Mouse (Mus musculus) adrenal gland, postnatal 10 days (tissue): Measurements from ENCODE around the gene Plekha7. TPM values are rescaled to one million over a fixed set of nuclear protein-coding genes. Genes with fewer than 3 reads are reported as not detected.
"Not testable (repeated sequence)": the region's sequence is repeated elsewhere in the genome, so short reads cannot be mapped to it uniquely, and the experiment has no call there.

ENCODE experiments used
- DNase-seq: peaks from one replicate; pipeline ENCODE4 v3.0.0; 2021; ENCODE audit warnings: mixed read lengths
- total RNA-seq, 2 experiments: library from RNA; stranded (reverse); gene quantifications; 2 replicates each; pipeline ENCODE4 v1.2.3; 2021

The Plekha7 gene
- total RNA-seq, 2 experiments from 2014 or later = 7.9 to 10.9 TPM

DNA sequence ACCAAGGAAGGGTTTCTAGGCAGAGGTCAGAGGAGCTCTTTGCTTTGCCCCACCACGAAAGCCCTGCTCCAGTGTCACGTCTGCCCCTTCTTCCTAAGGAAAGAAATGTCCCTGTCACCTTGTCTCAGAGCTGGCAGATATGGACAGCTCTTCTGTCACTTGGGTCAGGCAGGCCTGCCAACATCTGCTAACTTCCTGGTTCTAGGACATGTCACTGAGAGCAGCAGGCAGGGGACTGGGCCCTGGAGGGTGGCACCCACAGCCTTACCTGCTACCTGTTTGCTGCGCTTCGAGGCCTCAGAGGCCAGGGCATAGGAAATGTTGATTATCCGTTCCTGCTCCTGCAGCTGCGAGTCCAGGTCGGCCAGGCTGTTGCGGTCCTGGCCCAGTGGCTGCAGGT is 179.9 kb downstream of the Plekha7 start:
- no peak for DNase-seq

DNA sequence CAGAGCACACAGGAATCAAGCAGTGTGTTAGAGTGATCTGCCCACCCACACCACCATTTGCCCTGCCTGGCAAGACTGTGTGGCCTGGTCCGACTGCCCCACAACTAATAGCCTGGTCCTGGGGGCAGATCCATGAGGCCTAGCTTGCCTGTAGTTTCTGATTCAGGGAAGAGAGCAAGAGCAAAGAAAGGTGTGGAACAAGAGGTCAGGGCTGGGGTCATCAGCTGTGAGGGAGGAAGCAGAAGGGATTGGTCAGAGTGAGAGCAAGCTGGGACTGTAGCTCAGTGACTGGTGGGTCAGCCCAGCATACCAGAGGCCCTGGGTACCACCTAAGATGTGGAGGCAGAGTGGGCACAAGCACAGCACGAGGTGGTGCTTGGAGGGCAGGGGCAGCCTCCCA is 181.1 kb downstream of the Plekha7 start:
- DNase-seq = no peak

DNA sequence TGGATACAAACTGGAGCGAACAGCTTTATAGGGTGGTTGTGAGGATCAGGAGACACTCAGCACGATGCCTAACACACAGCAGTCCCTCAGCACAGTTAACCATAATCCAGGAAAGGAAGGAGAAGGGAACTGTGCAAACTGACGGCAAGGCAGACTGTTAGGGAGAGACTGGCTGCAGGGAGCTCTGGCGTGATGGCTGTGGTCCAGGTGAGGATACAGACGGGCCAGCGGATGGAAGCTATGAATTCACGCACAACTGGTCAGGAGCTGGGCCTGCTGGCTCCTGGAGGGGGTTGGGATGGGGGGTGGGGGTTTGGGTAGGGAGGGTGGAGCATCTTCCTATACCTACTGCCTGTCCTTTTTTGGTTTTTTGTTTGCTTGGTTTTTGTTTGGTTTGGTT is 182.5 kb downstream of the Plekha7 start:
- no peak for DNase-seq

DNA sequence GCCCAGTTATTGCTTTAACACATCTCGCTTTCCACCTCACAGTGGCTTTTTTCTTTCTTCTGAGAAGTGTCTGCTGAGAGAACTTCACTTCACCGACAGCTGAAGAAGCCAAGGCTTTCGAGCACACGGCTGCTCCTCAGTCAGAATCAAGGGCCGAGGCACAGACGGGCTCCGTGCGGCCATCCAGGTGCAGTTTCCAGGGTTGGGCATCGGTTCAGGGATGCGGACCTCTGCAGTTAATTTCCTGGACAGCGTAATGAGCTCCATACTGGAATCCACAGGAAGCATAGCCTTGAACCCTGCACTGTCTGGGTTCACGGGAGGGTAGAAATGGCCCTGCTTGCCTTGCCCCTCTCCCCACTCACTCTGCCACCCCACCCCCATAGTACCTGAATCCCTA is 184.1 kb downstream of the Plekha7 start:
- no peak for DNase-seq

DNA sequence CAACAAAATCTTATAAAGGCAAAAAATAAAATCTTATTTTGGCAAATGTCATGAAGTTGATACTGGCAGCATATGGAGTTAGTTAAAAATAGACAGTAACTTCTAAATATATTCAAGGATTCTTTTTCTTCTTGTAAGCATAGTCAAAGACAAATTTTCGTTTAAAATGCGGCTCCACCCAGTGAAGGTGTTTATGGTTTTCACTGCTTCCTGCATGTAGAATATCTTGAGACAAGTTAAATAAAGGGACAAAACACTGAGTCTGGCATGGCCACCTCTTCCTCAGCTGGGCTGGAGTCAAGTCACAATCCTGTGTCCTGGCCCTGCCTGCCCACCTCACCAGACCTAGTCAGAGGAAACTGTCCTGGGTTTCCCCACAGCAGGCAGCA is 184.6 kb downstream of the Plekha7 start:
- no peak for DNase-seq

DNA sequence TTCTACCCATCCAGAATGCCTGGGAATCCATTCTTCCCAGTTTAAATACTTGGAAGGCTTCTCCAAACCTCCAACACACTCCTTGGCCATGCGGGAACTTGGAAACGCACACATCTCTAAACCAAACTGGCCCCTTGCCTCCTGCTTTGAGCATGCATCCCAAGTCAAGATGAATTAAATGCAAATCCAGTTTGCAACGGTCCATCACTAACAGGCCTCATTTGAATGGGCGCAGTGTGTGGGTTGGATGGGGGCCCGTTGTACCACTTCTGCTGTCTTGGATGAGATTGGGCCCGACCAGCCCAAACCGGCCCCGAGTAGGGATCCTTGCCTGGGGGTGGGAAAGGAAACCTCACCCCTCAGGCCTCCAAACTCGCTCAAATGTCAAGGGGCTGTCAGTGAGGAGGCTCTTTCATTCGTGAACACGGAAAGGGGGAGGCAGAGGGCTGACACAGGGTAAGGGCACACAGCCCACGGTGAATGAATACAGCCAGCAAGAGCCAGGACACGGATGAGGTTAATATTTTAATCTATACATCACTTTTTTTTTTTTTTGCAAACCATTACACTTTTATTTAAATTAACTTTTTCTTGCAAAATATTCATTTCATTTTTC is 185.1 kb downstream of the Plekha7 start:
- DNase-seq = no peak

DNA sequence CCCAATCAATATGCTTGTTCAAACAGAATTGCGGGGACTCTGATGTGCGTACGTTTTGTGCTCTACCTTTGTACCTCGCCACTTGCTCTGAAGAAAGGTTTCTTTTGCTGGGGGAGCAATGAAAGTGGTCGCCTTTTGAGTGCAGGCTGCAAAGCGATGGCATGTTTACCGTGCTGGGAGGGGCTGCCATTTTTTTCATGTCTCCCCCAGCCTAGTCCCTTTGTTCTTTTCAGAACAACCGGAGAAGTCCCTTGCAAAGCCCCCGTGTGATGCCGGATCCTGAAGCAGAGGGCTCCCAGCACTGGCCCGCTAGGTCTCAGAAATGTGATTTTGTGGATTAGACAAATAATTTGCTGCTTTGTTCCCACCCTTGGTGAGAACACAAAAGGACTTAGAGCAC is 187.0 kb downstream of the Plekha7 start:
- no peak for DNase-seq

DNA sequence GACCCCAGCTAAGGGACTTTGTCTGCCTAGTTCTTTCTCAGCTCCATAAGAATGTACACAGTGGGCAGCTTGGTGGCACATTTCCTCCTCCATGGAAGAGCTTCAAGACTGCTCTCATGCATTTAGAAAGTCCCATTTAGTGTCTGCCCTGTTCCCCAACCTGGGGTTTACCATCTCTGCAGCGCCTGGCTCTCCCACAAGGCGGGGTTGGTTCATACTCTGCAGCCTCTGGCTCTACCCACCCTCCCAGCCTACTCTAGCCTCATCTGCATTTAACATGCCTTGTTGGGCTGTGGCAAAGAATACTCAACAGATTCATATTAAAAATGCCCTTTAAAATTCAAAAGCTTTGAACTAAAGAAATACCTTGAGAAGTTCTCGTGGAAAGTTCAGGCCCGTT is 187.4 kb downstream of the Plekha7 start:
- DNase-seq = no peak

DNA sequence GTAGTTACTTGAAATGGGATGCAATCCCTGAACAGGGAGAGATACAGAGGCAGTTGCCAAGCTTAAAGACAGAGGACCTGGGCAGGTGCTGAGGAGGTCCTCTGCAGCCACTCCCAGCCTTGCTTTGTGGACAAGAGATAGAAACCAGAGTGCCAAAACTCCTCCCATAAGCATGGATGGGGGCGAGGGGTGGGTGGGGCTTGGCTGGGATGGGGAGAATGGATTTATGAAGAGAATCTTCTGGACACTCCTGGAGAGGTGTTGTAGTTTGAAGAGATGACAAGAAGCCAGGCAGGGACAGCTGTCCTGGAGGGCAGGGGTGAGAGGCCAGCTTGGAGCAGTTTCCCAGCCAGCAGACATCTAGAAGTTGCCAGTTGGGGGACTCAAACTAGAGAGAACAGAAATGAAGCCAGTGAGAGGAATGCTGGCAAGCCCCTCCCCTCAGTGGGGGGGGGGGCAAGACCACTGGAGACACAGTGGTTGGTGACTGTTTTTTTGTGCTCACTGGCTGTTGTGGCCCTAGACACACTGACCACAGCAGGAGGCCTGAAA is 188.8 kb downstream of the Plekha7 start:
- no peak for DNase-seq

DNA sequence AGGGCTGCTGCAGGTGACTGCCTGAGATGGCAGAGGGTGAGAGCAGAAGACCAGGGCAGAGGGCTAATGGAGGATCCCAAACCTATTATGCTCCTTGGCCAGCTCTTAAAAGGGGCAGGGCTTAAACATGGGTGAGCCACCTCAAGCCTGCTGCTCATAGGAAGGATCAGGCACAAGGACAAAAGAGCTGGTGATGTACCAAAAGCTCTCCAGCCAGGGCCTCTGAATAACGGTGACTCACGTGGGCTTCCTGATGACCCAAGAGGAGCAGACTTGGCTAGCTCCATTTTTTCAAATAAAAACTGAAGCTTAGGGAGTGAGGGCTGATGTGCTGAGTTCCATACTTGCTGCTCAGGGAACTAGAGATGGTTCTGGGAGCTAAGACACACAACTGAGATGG is 192.2 kb downstream of the Plekha7 start:
- DNase-seq = peak; percentile 47

DNA sequence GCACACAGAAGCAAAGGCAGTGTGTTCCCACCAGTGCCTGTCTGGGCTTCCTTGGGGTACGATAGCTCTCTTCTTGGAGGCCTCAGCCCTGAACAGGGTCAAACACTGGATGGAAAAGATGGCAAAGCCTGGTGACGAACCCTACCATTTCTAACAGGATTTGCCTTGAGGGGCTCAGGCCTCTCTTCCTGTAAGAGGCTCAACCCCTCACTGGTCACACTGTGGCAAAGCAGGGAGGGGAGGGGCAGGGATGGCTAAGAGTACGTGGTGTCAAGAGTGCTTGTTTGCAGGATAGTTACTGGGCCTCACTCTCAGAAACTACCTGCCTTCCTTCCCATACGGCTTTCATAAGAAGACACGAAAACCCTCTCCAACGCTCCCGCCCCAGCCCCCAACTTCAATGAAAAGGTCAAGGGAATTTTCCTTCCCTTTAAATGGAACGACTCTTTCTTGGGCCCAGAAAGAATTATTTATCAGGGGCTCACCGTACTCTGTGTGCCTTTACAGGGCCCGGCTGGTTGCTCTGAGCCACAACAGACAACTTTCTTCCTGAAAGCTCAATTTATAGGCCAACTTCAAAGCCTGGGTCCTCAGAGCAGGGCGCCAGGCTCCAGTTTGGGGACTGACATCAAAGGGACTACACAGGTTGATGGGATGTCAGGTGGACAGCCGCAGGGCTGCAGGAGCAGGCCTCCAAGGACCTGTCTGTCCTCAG is 192.8 kb downstream of the Plekha7 start:
- DNase-seq = peak; percentile 22

DNA sequence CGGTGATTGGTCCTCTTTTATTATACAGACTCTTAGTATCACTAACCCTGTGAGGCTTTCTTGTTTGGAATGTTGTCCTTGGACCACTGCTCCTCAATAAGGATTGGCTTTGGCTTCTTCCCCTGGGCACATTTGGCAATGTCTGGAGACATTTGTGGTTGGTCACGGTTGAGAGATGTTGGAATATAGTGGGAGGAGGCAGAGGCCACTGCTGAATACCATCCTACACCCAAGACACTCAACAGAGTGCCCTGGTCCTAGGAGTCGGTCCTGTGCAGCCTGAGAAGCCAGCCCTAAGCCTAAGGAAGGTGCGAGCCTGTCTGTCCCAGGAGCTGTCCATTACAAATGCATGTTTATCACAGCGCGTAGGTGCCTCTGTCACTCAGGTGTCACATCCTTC is 196.6 kb downstream of the Plekha7 start:
- DNase-seq = no peak

DNA sequence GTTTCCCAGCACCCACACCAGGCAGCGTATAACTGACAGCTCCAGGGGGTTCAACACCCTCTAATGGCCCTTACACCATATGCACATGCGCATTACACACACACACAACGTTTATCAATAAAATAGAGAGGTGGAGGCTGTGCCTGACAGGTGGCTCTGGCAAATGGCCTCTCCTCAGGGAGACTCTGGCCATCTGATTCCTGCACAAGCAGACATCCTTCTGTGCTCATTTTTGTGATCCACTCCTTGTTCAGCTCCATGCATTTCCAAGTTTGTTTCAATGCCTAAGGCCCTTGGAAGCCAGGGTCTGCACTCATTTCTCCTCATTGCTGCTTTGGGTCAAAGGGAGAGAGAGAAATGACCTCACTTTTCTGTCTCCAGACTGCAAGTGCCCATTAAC is 197.5 kb downstream of the Plekha7 start:
- DNase-seq = no peak

DNA sequence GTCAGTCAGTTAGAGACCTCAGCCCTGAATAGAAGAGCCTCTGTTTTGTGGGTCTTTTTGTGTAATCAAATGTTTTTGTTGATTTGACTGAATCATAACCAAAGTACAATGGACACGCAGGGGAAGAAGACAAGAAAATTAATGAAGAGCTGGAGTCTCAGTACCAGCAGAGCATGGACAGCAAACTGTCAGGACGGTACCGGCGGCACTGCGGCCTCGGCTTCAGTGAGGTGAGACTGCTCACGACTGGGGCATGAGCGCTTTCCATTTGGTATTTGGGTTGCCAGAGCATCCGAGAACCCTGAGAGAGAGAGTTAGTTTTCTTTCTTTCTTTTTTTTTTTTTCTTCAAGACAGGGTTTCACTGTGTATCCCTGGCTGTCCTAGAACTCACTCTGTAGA is 205.1 kb downstream of the Plekha7 start:
- DNase-seq = no peak

DNA sequence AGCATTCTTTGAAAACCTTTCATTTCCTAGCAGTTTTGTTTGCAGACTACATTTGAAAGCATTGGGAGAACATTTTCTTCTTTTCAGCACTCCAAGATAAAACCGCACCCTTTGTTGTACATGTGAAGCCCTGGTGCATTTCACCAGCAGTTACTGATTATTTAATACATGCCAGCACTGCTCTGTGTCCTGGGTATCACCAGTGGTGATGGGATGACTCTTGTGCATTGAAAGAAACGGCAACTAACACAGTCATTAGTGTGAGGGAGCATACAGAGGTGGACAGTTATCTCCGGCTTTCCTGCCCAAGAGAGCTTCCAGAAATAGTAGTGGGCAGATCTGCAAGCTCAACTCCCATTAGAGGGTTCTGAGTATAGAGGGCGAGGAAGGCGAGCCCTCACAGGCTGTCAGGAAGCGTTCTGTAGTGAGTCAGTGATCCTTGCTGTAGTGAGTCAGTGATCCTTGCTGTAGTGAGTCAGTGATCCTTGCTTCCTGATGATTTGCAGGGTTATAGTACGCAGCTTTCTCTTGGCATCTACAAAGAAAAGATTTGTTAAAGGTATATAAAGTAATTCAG is 208.1 kb downstream of the Plekha7 start:
- DNase-seq = peak; percentile 44

DNA sequence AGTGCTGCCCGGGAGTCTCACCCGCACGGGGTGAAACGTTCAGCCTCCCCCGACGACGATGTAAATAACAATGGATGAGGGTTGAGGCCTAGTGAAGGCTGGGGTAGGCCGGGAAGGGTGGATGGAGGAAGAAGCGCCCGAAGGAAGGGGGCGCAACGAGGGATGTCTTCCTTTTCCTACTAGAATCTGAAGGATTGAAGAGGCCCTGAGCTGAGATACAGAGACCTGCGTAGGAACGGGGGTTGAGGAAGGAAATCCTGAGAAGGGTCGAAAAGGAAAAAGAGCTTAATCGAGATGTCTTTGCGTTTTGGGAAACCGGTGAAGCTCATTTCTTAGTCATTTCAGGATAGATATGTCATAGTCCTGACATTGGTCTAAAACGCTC is 214.7 kb downstream of the Plekha7 start:
- no peak for DNase-seq

DNA sequence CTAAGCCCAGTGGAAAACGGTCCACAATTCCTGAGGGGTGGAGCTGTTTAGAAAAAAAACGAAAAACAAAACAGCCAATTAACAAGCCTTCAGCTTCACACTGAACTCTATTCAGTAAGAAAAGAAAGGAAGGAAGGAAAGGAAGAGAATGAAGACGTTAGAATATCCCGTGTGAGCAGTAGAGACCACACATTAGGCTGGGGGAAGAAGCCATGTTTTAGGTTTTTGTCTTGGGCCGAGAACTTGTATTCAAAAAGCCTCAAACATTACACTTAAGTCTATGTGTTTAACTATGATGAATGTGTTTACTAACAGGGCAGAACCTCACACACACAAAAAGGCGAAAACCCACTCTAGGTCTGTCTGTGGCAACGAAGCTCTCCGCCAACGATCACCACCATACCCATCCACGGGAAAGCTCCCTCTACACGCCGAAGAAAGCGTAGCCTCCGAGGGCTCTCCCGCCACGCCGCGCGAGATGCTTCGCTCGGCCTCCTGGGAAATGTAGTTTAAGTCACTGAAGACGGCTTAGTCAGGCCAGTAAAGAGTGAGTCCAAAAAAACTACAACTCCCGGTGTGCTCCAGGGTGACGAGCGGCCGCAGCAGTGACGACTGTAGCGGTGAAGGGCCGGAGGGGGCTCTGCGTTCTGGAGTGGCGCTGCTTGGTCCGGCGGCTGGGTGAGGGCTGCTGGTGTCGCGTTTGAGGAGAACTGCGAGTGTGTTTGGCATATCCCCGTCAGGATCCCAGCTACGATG is 215.3 kb downstream of the Plekha7 start:
- peak; percentile 93 for DNase-seq

DNA sequence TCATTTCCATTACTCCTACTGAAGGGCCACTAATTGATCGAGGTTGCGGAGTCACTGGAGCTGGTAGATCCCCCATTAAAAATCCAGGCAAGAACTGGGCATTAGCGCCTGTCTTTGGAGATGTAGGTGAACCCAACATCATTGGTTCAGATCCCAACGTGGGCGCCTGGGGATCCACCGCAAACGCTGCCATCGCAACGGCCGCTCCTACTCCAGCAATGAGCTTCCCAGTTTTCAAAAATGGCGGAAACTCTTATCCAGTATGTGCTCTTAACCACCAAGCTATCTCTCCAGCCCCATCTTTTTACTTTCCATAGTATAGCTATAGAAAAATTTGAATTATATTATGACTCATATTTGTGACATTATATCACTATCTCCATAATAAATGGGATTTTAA is 223.8 kb downstream of the Plekha7 start, which contains the start of gene Gm4353:
TSS of gene Gm4353 (minus strand) at position 270 of the 400 bp plus-strand sequence.
- not testable (repeated sequence) for DNase-seq
